Mouse (Mus musculus): ENCODE measurements around the gene Mcat. TPM values are rescaled to one million over a fixed set of nuclear protein-coding genes. Genes with fewer than 3 reads are reported as not detected.

Gene Mcat
- polyA plus RNA-seq, 2 experiments from 2014 or later, result 3.3 to 3.4 TPM

- ATAC-seq, result no peak
Measured at GRCm38 (mm10) chr15:83535890-83536231, 27.7 kb downstream of the Mcat start.

GRCm38 (mm10) chr15:83534960-83535889, 28.4 kb downstream of the Mcat start:
- ATAC-seq, result no peak

- no peak for ATAC-seq
Measured at GRCm38 (mm10) chr15:83532606-83533005, 31.0 kb downstream of the Mcat start.

GRCm38 (mm10) chr15:83531961-83532469, 31.6 kb downstream of the Mcat start:
- no peak for ATAC-seq

GRCm38 (mm10) chr15:83530688-83531087, 32.9 kb downstream of the Mcat start:
- no peak for ATAC-seq

GRCm38 (mm10) chr15:83530233-83530632, 33.4 kb downstream of the Mcat start:
- no peak for ATAC-seq

GRCm38 (mm10) chr15:83529765-83530164, 33.8 kb downstream of the Mcat start:
- ATAC-seq, result no peak

GRCm38 (mm10) chr15:83528892-83529291, 34.7 kb downstream of the Mcat start:
- ATAC-seq, result no peak

GRCm38 (mm10) chr15:83527747-83528146, 35.8 kb downstream of the Mcat start:
- no peak for ATAC-seq

- ATAC-seq, result peak; percentile 45
Measured at GRCm38 (mm10) chr15:83527092-83527437, 36.5 kb downstream of the Mcat start.

- peak; percentile 67 for ATAC-seq
Measured at GRCm38 (mm10) chr15:83526424-83527091, 37.0 kb downstream of the Mcat start, which contains the start of gene Bik. Bik (plus strand) TSS chr15:83526862.

GRCm38 (mm10) chr15:83524333-83524729, 39.3 kb downstream of the Mcat start:
- no peak for ATAC-seq

- no peak for ATAC-seq
Measured at GRCm38 (mm10) chr15:83523638-83524332, 39.8 kb downstream of the Mcat start.

GRCm38 (mm10) chr15:83523196-83523595, 40.4 kb downstream of the Mcat start:
- no peak for ATAC-seq

- no peak for ATAC-seq
Measured at GRCm38 (mm10) chr15:83520861-83521382, 42.7 kb downstream of the Mcat start.

GRCm38 (mm10) chr15:83518215-83519048, 45.2 kb downstream of the Mcat start:
- ATAC-seq, result peak; percentile 59

- no peak for ATAC-seq
Measured at GRCm38 (mm10) chr15:83515018-83515417, 48.6 kb downstream of the Mcat start.

GRCm38 (mm10) chr15:83512489-83513281, 50.9 kb downstream of the Mcat start:
- no peak for ATAC-seq

GRCm38 (mm10) chr15:83510805-83511405, 52.7 kb downstream of the Mcat start, which contains the start of gene Ttll1:
Ttll1 (minus strand) TSS chr15:83510893.
- peak; percentile 99 for ATAC-seq

Measured in activated CD4-positive, CD25-positive, alpha-beta regulatory T cell, adult 4 months (primary cell).